Mouse (Mus musculus) small intestine, adult 2 months (tissue): ENCODE measurements at regions not wholly inside any gene's neighbourhood (a gene's known extent, or its start where the extent isn't known, plus 50 kb on each side); places are given as distances from the start of the nearest gene placed in this dataset.

Experiments used
- CTCF ChIP-seq: fragments of 200-500 bp; IDR thresholded peaks from 2 replicates; pipeline ENCODE4 v1.5.1; 2012; ENCODE audit warnings: low read depth, mild to moderate bottlenecking, control low read depth, inconsistent platforms, low read length, moderate library complexity, mixed read lengths; ENCODE audit not compliant: insufficient replicate concordance, insufficient read length; ENCODE audit errors: extremely low read depth
- POLR2A ChIP-seq: fragments of 200-500 bp; IDR thresholded peaks from 2 replicates; pipeline ENCODE4 v1.6.1; 2012; ENCODE audit warnings: low read depth, mild to moderate bottlenecking, control low read depth, inconsistent platforms, low read length, moderate library complexity

DNA sequence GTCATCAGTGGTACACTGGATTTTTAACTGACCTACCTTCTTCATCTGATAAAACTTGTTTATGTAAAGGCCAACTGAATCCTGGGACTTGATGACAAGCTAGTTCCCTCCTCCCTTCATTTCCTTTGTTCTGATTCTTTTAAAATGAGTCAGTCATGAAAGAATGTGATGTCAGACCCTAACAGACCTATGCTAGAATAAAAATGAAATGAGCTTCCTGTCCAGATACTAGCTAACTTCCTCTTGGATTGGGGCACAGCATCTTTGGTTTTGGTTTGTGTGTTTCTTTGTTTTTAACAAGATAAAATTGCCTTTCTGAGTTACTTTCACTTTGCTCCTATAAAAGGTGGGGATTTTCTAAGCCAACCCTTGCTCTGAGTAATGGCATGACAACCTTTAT is 225.2 kb upstream of the Ngly1 start:
- TF ChIP-seq POLR2A, result no peak
- TF ChIP-seq CTCF, result no peak
